Mouse (Mus musculus) myocyte (in vitro differentiated cells): Measurements from ENCODE around the gene Cfap100.

ENCODE experiments used
- E2F4 ChIP-seq: IDR thresholded peaks from one replicate; pipeline ENCODE4 v1.6.1; 2011; ENCODE audit warnings: mild to moderate bottlenecking, control low read depth, moderate library complexity; ENCODE audit not compliant: insufficient read depth
- MAX ChIP-seq: IDR thresholded peaks from one replicate; pipeline ENCODE4 v1.6.1; 2011; ENCODE audit warnings: low read depth, mild to moderate bottlenecking, control low read depth
- POLR2A ChIP-seq: IDR thresholded peaks from one replicate; pipeline ENCODE4 v1.6.1; 2011; ENCODE audit warnings: low read depth, mild to moderate bottlenecking, control low read depth, moderate library complexity; ENCODE audit not compliant: insufficient read length
- POLR2AphosphoS2 ChIP-seq: IDR thresholded peaks from one replicate; pipeline ENCODE4 v1.6.1; 2011; ENCODE audit warnings: low read depth, control low read depth; ENCODE audit not compliant: insufficient read length
- TCF3 ChIP-seq: IDR thresholded peaks from one replicate; pipeline ENCODE4 v1.6.1; 2011; ENCODE audit warnings: low read depth, control low read depth; ENCODE audit not compliant: insufficient read length

GRCm38 (mm10) chr6:90470947-90471541, 42.4 kb upstream of the Cfap100 start:
- no peak for TF ChIP-seq POLR2A
- no peak for TF ChIP-seq E2F4
- no peak for TF ChIP-seq POLR2AphosphoS2
- TF ChIP-seq MAX: no peak
- TF ChIP-seq TCF3: no peak
